17 mouse cellular contexts compared by ENCODE assay signal in the genomic region with DNA sequence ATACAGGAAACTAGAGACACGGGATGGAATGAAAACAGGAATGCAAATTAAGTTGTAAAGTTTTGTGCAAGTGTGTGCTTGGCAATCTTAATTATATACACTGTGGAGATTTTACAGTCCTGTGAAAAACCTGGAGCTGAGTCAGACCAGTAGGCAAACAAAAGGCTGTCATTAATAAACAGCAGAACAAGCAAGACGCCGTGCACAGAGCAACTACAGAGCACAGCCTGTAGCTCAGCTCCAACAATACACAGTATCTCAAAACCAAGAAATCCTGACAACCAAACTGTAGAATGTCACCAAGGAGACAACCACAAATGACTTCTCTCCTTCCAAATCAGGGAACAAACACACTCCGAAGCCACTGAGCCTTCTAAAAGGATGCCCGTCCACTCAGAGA. TPM values are rescaled to one million over a fixed set of nuclear protein-coding genes. Genes with fewer than 3 reads are reported as not detected.
DNase-seq lines count a peak whose midpoint lies in the region; ATAC-seq and TF ChIP-seq lines count a peak whose summit lies in the region.
"Had no signal": no experiment of that assay in that cellular context is flagged by ENCODE, and none has a peak within 500 bp of the region (broad histone marks: within the 10 kb centered on the region; RNA-seq: fewer than 3 reads in every experiment).

No protein-coding gene starts in this region.

- no peak overlapping the region for H3K4me3 ChIP-seq in lung, postnatal 0 days (ENCODE audit: low read depth, low read length)
- H3K4me3 ChIP-seq in forebrain, embryonic 15.5 days: no peak overlapping the region
- H3K4me3 ChIP-seq in intestine, embryonic 16.5 days (ENCODE audit: low read length): no peak overlapping the region
- no peak overlapping the region for H3K4me3 ChIP-seq in stomach, postnatal 0 days (ENCODE audit: low read depth, low read length)
- H3K4me3 ChIP-seq: heart, embryonic 12.5 days; limb, embryonic 12.5 days; megakaryocyte, embryonic 14.5 days had no signal

- TF ChIP-seq EP300 in lung, postnatal 0 days (IDR thresholded peaks at IDR 0.05): no peak
- no peak for TF ChIP-seq EP300 in stomach, postnatal 0 days (optimal IDR thresholded peaks at IDR 0.05)

- no peak for TF ChIP-seq CTCF in lung, postnatal 0 days (IDR thresholded peaks at IDR 0.05)
- no peak for TF ChIP-seq CTCF in stomach, postnatal 0 days (IDR thresholded peaks at IDR 0.05; ENCODE audit: low read depth)

- no peak overlapping the region for H3K27ac ChIP-seq in lung, postnatal 0 days (ENCODE audit: low read length)
- H3K27ac ChIP-seq in forebrain, embryonic 15.5 days (replicated peaks): peak overlapping the region; percentile 12
- 0 out of 2 replicates have a peak overlapping the region, but pooled peaks have one; percentile 19 for H3K27ac ChIP-seq in intestine, embryonic 16.5 days (ENCODE audit: low read length)
- 0 out of 2 replicates have a peak overlapping the region, but pooled peaks have one; percentile 26 for H3K27ac ChIP-seq in stomach, postnatal 0 days (replicated peaks)
- H3K27ac ChIP-seq: kidney, postnatal 0 days; limb, embryonic 12.5 days had no signal

- WGBS in lung, postnatal 0 days: 46% methylated on average over 5 of the region's 5 CpGs
- 14% methylated on average over 5 of the region's 5 CpGs for WGBS in forebrain, embryonic 15.5 days
- WGBS in intestine, embryonic 16.5 days: 37% methylated on average over 5 of the region's 5 CpGs
- WGBS in stomach, postnatal 0 days: 36% methylated on average over 5 of the region's 5 CpGs

- no peak overlapping the region for H3K9ac ChIP-seq in lung, postnatal 0 days (replicated peaks; ENCODE audit: low read depth)
- H3K9ac ChIP-seq in forebrain, embryonic 15.5 days (replicated peaks): no peak overlapping the region
- no peak overlapping the region for H3K9ac ChIP-seq in intestine, embryonic 16.5 days (ENCODE audit: low read depth, low read length)
- no peak overlapping the region for H3K9ac ChIP-seq in stomach, postnatal 0 days (ENCODE audit: low read length)
- H3K9ac ChIP-seq: heart, embryonic 12.5 days; limb, embryonic 12.5 days; liver, postnatal 0 days had no signal

- no peaks in the 10 kb centered on the region for H3K4me1 ChIP-seq in lung, postnatal 0 days (ENCODE audit: insufficient read depth, low read depth, low read length)
- H3K4me1 ChIP-seq in forebrain, embryonic 15.5 days: peaks cover 5% of the 10 kb centered on the region
- H3K4me1 ChIP-seq in intestine, embryonic 16.5 days (ENCODE audit: control insufficient read depth, insufficient read depth, low read length): peaks cover 4% of the 10 kb centered on the region
- no peaks in the 10 kb centered on the region for H3K4me1 ChIP-seq in stomach, postnatal 0 days (replicated peaks; ENCODE audit: control insufficient read depth, insufficient read depth)
- H3K4me1 ChIP-seq: limb, embryonic 12.5 days; megakaryocyte, embryonic 14.5 days had no signal

- H3K36me3 ChIP-seq in lung, postnatal 0 days (ENCODE audit: insufficient read depth, low read length): no peaks in the 10 kb centered on the region
- 0 out of 2 replicates have a peak, but pooled peaks cover 5% of the 10 kb centered on the region for H3K36me3 ChIP-seq in forebrain, embryonic 15.5 days
- no peaks in the 10 kb centered on the region for H3K36me3 ChIP-seq in intestine, embryonic 16.5 days (ENCODE audit: control insufficient read depth, insufficient read depth, low read length)
- H3K36me3 ChIP-seq in stomach, postnatal 0 days (ENCODE audit: control insufficient read depth, insufficient read depth, low read length): no peaks in the 10 kb centered on the region; the same call in 1 of the 2 replicates

- H3K27me3 ChIP-seq in lung, postnatal 0 days (replicated peaks; ENCODE audit: insufficient read depth, low read length): no peaks in the 10 kb centered on the region
- H3K27me3 ChIP-seq in forebrain, embryonic 15.5 days: no peaks in the 10 kb centered on the region
- H3K27me3 ChIP-seq in intestine, embryonic 16.5 days (replicated peaks; ENCODE audit: control insufficient read depth, insufficient read depth, low read length): no peaks in the 10 kb centered on the region
- no peaks in the 10 kb centered on the region for H3K27me3 ChIP-seq in stomach, postnatal 0 days (ENCODE audit: control insufficient read depth, insufficient read depth, low read length)
- H3K27me3 ChIP-seq: heart, embryonic 12.5 days; limb, embryonic 12.5 days; megakaryocyte, embryonic 14.5 days had no signal

- no peak for ATAC-seq in lung, postnatal 0 days
- peak; percentile 57; the same call in 1 of the 2 replicates for ATAC-seq in forebrain, embryonic 15.5 days (replicated peaks)
- ATAC-seq in intestine, embryonic 16.5 days: peak; percentile 44; the same call in 1 of the 2 replicates
- peak; percentile 68; the same call in 1 of the 2 replicates for ATAC-seq in stomach, postnatal 0 days (ENCODE audit: low FRiP score, low TSS enrichment)
- ATAC-seq: liver, postnatal 0 days had no signal

- peak; percentile 18 for DNase-seq in lung, postnatal 0 days (ENCODE audit: low spot score)
- no peak for DNase-seq in lung, postnatal 36 days
- DNase-seq in stomach, postnatal 0 days (ENCODE audit: low spot score): peak; percentile 32
- no peak for DNase-seq in kidney, adult 9 months
- DNase-seq in layer of hippocampus, postnatal 10 days (ENCODE audit: low spot score in 2 of 2): no peak
- DNase-seq: adrenal gland, postnatal 36 days; cerebellum, adult 11 months; gastrocnemius, postnatal 36 days; heart, postnatal 4 days; liver, postnatal 0 days had no signal

- H3K4me2 ChIP-seq in lung, postnatal 0 days (replicated peaks; ENCODE audit: low read depth, low read length): no peak overlapping the region
- H3K4me2 ChIP-seq in forebrain, embryonic 15.5 days (replicated peaks): no peak overlapping the region
- no peak overlapping the region for H3K4me2 ChIP-seq in intestine, embryonic 16.5 days (ENCODE audit: low read depth, low read length)
- H3K4me2 ChIP-seq in stomach, postnatal 0 days (replicated peaks; ENCODE audit: low read depth): no peak overlapping the region
- H3K4me2 ChIP-seq: heart, embryonic 12.5 days; limb, embryonic 12.5 days had no signal

- no peaks in the 10 kb centered on the region for H3K9me3 ChIP-seq in lung, postnatal 0 days (ENCODE audit: low read length)
- H3K9me3 ChIP-seq in forebrain, embryonic 15.5 days: no peaks in the 10 kb centered on the region
- H3K9me3 ChIP-seq in intestine, embryonic 16.5 days (ENCODE audit: control insufficient read depth, low read length): no peaks in the 10 kb centered on the region
- H3K9me3 ChIP-seq in stomach, postnatal 0 days (ENCODE audit: control insufficient read depth, low read length): no peaks in the 10 kb centered on the region
- H3K9me3 ChIP-seq: G1E; heart, embryonic 12.5 days; limb, embryonic 12.5 days; megakaryocyte, embryonic 14.5 days had no signal

RNA-seq across cellular contexts. Expression of gene Abcd3, which starts 24.7 kb away (rescaled TPM):
- polyA plus RNA-seq in lung, postnatal 0 days (2015; fragmentation: Nextera tagmentation; extraction: Ambion mirVana): 94.1 and 100 TPM in 2 replicates
- polyA plus RNA-seq in forebrain, embryonic 15.5 days (2015; fragmentation: Nextera tagmentation; extraction: Ambion mirVana): 68.9 and 70.3 TPM in 2 replicates
- polyA plus RNA-seq in intestine, embryonic 16.5 days (2015; fragmentation: Nextera tagmentation; extraction: Ambion mirVana): 63.1 and 66.5 TPM in 2 replicates
- polyA plus RNA-seq in stomach, postnatal 0 days (2015; fragmentation: Nextera tagmentation; extraction: Ambion mirVana): 115 and 118 TPM in 2 replicates
- total RNA-seq in layer of hippocampus, postnatal 10 days (2021): 10 to 100 TPM; 74.3 to 79.7 TPM

Comparison
In these comparisons a context has a peak if more than half of its experiments do, and no peak if none do; other contexts are left out.
1. DNase-seq: peak in lung, postnatal 0 days (single experiment) and stomach, postnatal 0 days (single experiment); none in lung, postnatal 36 days (single experiment), kidney, adult 9 months (single experiment) and layer of hippocampus, postnatal 10 days (0 of 2).